Mouse (Mus musculus) intestine, embryonic 16.5 days (tissue): ENCODE results near the gene Entpd5. TPM values are rescaled to one million over a fixed set of nuclear protein-coding genes. Genes with fewer than 3 reads are reported as not detected.

ENCODE experiments used
- ATAC-seq: fragments of 200-750 bp; cut with Nextera tagmentation; 2 replicates; pipeline ENCODE4 v1.8.0; 2017; ENCODE audit warnings: moderate TSS enrichment, moderate library complexity
- H3K27ac ChIP-seq: fragments of 300-500 bp; sonication (generic); 2 replicates; pipeline ENCODE4 v1.5.1; 2014; ENCODE audit warnings: mild to moderate bottlenecking, low read length
- H3K27me3 ChIP-seq: fragments of 300-500 bp; sonication (generic); replicated peaks from 2 replicates; pipeline ENCODE4 v1.6.1; 2014; ENCODE audit warnings: low read length, control low read depth, mixed read lengths; ENCODE audit not compliant: control insufficient read depth, insufficient read depth
- H3K36me3 ChIP-seq: fragments of 300-500 bp; sonication (generic); 2 replicates; pipeline ENCODE4 v1.6.1; 2014; ENCODE audit warnings: low read length, control low read depth; ENCODE audit not compliant: control insufficient read depth, insufficient read depth
- H3K4me1 ChIP-seq: fragments of 300-500 bp; sonication (generic); 2 replicates; pipeline ENCODE4 v1.6.1; 2014; ENCODE audit warnings: low read length, control low read depth, mixed read lengths; ENCODE audit not compliant: control insufficient read depth, insufficient read depth
- H3K4me2 ChIP-seq: fragments of 300-500 bp; sonication (generic); 2 replicates; pipeline ENCODE4 v1.6.1; 2014; ENCODE audit warnings: low read depth, low read length, control low read depth
- H3K4me3 ChIP-seq: fragments of 300-500 bp; sonication (generic); 2 replicates; pipeline ENCODE4 v1.5.1; 2014; ENCODE audit warnings: mild to moderate bottlenecking, low read length
- H3K9ac ChIP-seq: fragments of 300-500 bp; sonication (generic); 2 replicates; pipeline ENCODE4 v1.6.1; 2014; ENCODE audit warnings: low read depth, low read length
- H3K9me3 ChIP-seq: fragments of 300-500 bp; sonication (generic); 2 replicates; pipeline ENCODE4 v1.6.1; 2016; ENCODE audit warnings: low read length, control low read depth; ENCODE audit not compliant: control insufficient read depth
- WGBS: fragments of 180-500 bp; shearing (Covaris S2); extraction: QIAGEN DNeasy Blood & Tissue Kit; methylation state at CpG from one replicate; pipeline ENCODE4 v1.1.7; 2014; 5-methylcytosine and 5-hydroxymethylcytosine counted together
- polyA plus RNA-seq: library from polyadenylated mRNA; unstranded; fragments of >200 nt; fragmentation: Nextera tagmentation; extraction: Ambion mirVana; gene quantifications from 2 replicates; pipeline ENCODE4 v1.2.1, GENCODE M21; 2015

Entpd5 gene
- polyA plus RNA-seq, 1 experiment from 2014 or later: 53.0 TPM

- Histone ChIP-seq H3K27ac (no peak overlapping the region), H3K9ac (no peak overlapping the region)
- WGBS: 79% methylated on average over 14 of the region's 14 CpGs
Measured at GRCm38 (mm10) chr12:84388774-84389400, 19.9 kb downstream of the Entpd5 start.

GRCm38 (mm10) chr12:84388097-84388496 is 20.7 kb downstream of the Entpd5 start:
- Histone ChIP-seq H3K36me3 (no peaks in the 10 kb centered on the region), H3K9ac (no peak overlapping the region), H3K4me1 (peaks cover 2% of the 10 kb centered on the region; the same call in 1 of the 2 replicates), H3K4me3 (no peak overlapping the region), H3K27me3 (no peaks in the 10 kb centered on the region), H3K4me2 (no peak overlapping the region), H3K27ac (no peak overlapping the region), H3K9me3 (no peaks in the 10 kb centered on the region)
- ATAC-seq: no peak
- 93% methylated on average over 8 of the region's 8 CpGs for WGBS

More at GRCm38 (mm10) chr12:84388774-84389400, 19.9 kb downstream of the Entpd5 start:
- Histone ChIP-seq H3K4me2 (no peak overlapping the region), H3K27me3 (no peaks in the 10 kb centered on the region), H3K4me3 (no peak overlapping the region), H3K36me3 (no peaks in the 10 kb centered on the region), H3K4me1 (peaks cover 2% of the 10 kb centered on the region; the same call in 1 of the 2 replicates), H3K9me3 (no peaks in the 10 kb centered on the region)
- ATAC-seq: no peak

- Histone ChIP-seq H3K4me3 (no peak overlapping the region), H3K9ac (no peak overlapping the region), H3K9me3 (no peaks in the 10 kb centered on the region), H3K4me1 (peaks cover 2% of the 10 kb centered on the region; the same call in 1 of the 2 replicates), H3K27ac (0 out of 2 replicates have a peak overlapping the region, but pooled peaks have one; percentile 26), H3K27me3 (no peaks in the 10 kb centered on the region), H3K4me2 (no peak overlapping the region), H3K36me3 (no peaks in the 10 kb centered on the region)
- ATAC-seq: no peak
- WGBS: 94% methylated on average over 4 of the region's 4 CpGs
Measured at GRCm38 (mm10) chr12:84385408-84385807, 23.4 kb downstream of the Entpd5 start.

GRCm38 (mm10) chr12:84384644-84385081 is 24.2 kb downstream of the Entpd5 start:
- peak overlapping the region; percentile 78 for H3K27ac ChIP-seq
- H3K36me3 ChIP-seq: no peaks in the 10 kb centered on the region
- ATAC-seq: peak; percentile 95
- H3K9ac ChIP-seq: 0 out of 2 replicates have a peak overlapping the region, but pooled peaks have one; percentile 4
- no peak overlapping the region for H3K4me3 ChIP-seq
- H3K4me1 ChIP-seq: peaks cover 2% of the 10 kb centered on the region; the same call in 1 of the 2 replicates
- no peaks in the 10 kb centered on the region for H3K9me3 ChIP-seq
- H3K4me2 ChIP-seq: no peak overlapping the region
- no peaks in the 10 kb centered on the region for H3K27me3 ChIP-seq
- WGBS: 59% methylated on average over 5 of the region's 5 CpGs

- Histone ChIP-seq H3K27me3 (no peaks in the 10 kb centered on the region), H3K36me3 (0 out of 2 replicates have a peak, but pooled peaks cover 4% of the 10 kb centered on the region)
Measured at GRCm38 (mm10) chr12:84382369-84382768, 26.5 kb downstream of the Entpd5 start.

GRCm38 (mm10) chr12:84373831-84374481 is 34.9 kb downstream of the Entpd5 start:
- no peak overlapping the region for H3K4me3 ChIP-seq
- 50% methylated on average over 6 of the region's 6 CpGs for WGBS
- H3K4me2 ChIP-seq: no peak overlapping the region
- H3K36me3 ChIP-seq: peaks cover 23% of the 10 kb centered on the region
- H3K27me3 ChIP-seq: no peaks in the 10 kb centered on the region
- 0 out of 2 replicates have a peak overlapping the region, but pooled peaks have one; percentile 1 for H3K27ac ChIP-seq
- no peaks in the 10 kb centered on the region for H3K9me3 ChIP-seq
- peaks cover 8% of the 10 kb centered on the region; the same call in 1 of the 2 replicates for H3K4me1 ChIP-seq
- no peak overlapping the region for H3K9ac ChIP-seq
- ATAC-seq: peak; percentile 67

More at GRCm38 (mm10) chr12:84382369-84382768, 26.5 kb downstream of the Entpd5 start:
- no peak overlapping the region for H3K4me2 ChIP-seq
- no peak overlapping the region for H3K9ac ChIP-seq
- no peaks in the 10 kb centered on the region for H3K9me3 ChIP-seq
- no peak for ATAC-seq
- peaks cover 2% of the 10 kb centered on the region; the same call in 1 of the 2 replicates for H3K4me1 ChIP-seq
- no peak overlapping the region for H3K4me3 ChIP-seq
- H3K27ac ChIP-seq: no peak overlapping the region
- WGBS: 91% methylated on average over 4 of the region's 4 CpGs

GRCm38 (mm10) chr12:84371647-84372046 is 37.2 kb downstream of the Entpd5 start:
- no peak overlapping the region for H3K9ac ChIP-seq
- no peaks in the 10 kb centered on the region for H3K27me3 ChIP-seq
- H3K4me3 ChIP-seq: no peak overlapping the region
- peaks cover 27% of the 10 kb centered on the region for H3K36me3 ChIP-seq
- WGBS: 94% methylated on average over 5 of the region's 5 CpGs
- peaks cover 8% of the 10 kb centered on the region; the same call in 1 of the 2 replicates for H3K4me1 ChIP-seq
- ATAC-seq: no peak
- H3K4me2 ChIP-seq: no peak overlapping the region
- H3K27ac ChIP-seq: no peak overlapping the region
- no peaks in the 10 kb centered on the region for H3K9me3 ChIP-seq

- H3K36me3 ChIP-seq: peaks cover 16% of the 10 kb centered on the region; the same call in 1 of the 2 replicates
Measured at GRCm38 (mm10) chr12:84366971-84367370, 41.9 kb downstream of the Entpd5 start.

GRCm38 (mm10) chr12:84365137-84365536 is 43.7 kb downstream of the Entpd5 start:
- ATAC-seq: no peak
- Histone ChIP-seq H3K4me3 (no peak overlapping the region), H3K4me1 (peaks cover 14% of the 10 kb centered on the region), H3K27ac (no peak overlapping the region), H3K4me2 (no peak overlapping the region), H3K27me3 (no peaks in the 10 kb centered on the region), H3K9ac (no peak overlapping the region), H3K9me3 (no peaks in the 10 kb centered on the region), H3K36me3 (peaks cover 8% of the 10 kb centered on the region; the same call in 1 of the 2 replicates)
- 95% methylated on average over 6 of the region's 6 CpGs for WGBS

More at GRCm38 (mm10) chr12:84366971-84367370, 41.9 kb downstream of the Entpd5 start:
- Histone ChIP-seq H3K9ac (no peak overlapping the region), H3K9me3 (no peaks in the 10 kb centered on the region), H3K27ac (no peak overlapping the region), H3K4me1 (peaks cover 9% of the 10 kb centered on the region), H3K4me3 (no peak overlapping the region), H3K27me3 (no peaks in the 10 kb centered on the region), H3K4me2 (no peak overlapping the region)
- ATAC-seq: no peak
- WGBS: 63% methylated on average over 9 of the region's 9 CpGs
